Mouse (Mus musculus): ENCODE results near the gene 4933427D14Rik.

4933427D14Rik gene

GRCm38 (mm10) chr11:72203440-72203839, 3.8 kb downstream of the 4933427D14Rik start:
- WGBS: 34% methylated on average over 1 of the region's 1 CpGs

- 62% methylated on average over 8 of the region's 8 CpGs for WGBS
Observed at GRCm38 (mm10) chr11:72196506-72196905, 10.8 kb downstream of the 4933427D14Rik start.

- WGBS: 84% methylated on average over 2 of the region's 2 CpGs
Observed at GRCm38 (mm10) chr11:72194259-72194658, 13.0 kb downstream of the 4933427D14Rik start.

- WGBS: 72% methylated on average over 1 of the region's 1 CpGs
Observed at GRCm38 (mm10) chr11:72190857-72191256, 16.4 kb downstream of the 4933427D14Rik start.

GRCm38 (mm10) chr11:72184252-72184651, 23.0 kb downstream of the 4933427D14Rik start:
- WGBS: 57% methylated on average over 4 of the region's 4 CpGs

- WGBS: 82% methylated on average over 4 of the region's 4 CpGs
Observed at GRCm38 (mm10) chr11:72181136-72181535, 26.1 kb downstream of the 4933427D14Rik start.

GRCm38 (mm10) chr11:72180556-72180955, 26.7 kb downstream of the 4933427D14Rik start:
- 93% methylated on average over 5 of the region's 5 CpGs for WGBS

GRCm38 (mm10) chr11:72176553-72176952, 30.7 kb downstream of the 4933427D14Rik start:
- WGBS: 53% methylated on average over 3 of the region's 3 CpGs

GRCm38 (mm10) chr11:72175966-72176365, 31.3 kb downstream of the 4933427D14Rik start:
- WGBS: 63% methylated on average over 5 of the region's 5 CpGs

GRCm38 (mm10) chr11:72174721-72175120, 32.5 kb downstream of the 4933427D14Rik start:
- WGBS: 92% methylated on average over 6 of the region's 6 CpGs

GRCm38 (mm10) chr11:72173506-72173905, 33.8 kb downstream of the 4933427D14Rik start:
- WGBS: 90% methylated on average over 5 of the region's 5 CpGs

- 77% methylated on average over 4 of the region's 4 CpGs for WGBS
Observed at GRCm38 (mm10) chr11:72171906-72172305, 35.4 kb downstream of the 4933427D14Rik start.

- WGBS: 97% methylated on average over 4 of the region's 4 CpGs
Observed at GRCm38 (mm10) chr11:72169871-72170270, 37.4 kb downstream of the 4933427D14Rik start.

GRCm38 (mm10) chr11:72163198-72163597, 44.1 kb downstream of the 4933427D14Rik start:
- WGBS: 91% methylated on average over 2 of the region's 2 CpGs

GRCm38 (mm10) chr11:72156624-72157023, 50.6 kb downstream of the 4933427D14Rik start:
- WGBS: 53% methylated on average over 2 of the region's 2 CpGs

GRCm38 (mm10) chr11:72155981-72156428, 51.3 kb downstream of the 4933427D14Rik start:
- WGBS: 58% methylated on average over 4 of the region's 4 CpGs

GRCm38 (mm10) chr11:72155186-72155980, 51.9 kb downstream of the 4933427D14Rik start:
- 33% methylated on average over 11 of the region's 11 CpGs for whole genome bisulfite sequencing

GRCm38 (mm10) chr11:72153122-72153862, 54.0 kb downstream of the 4933427D14Rik start:
- 82% methylated on average over 12 of the region's 12 CpGs for WGBS

GRCm38 (mm10) chr11:72151120-72151519, 56.1 kb downstream of the 4933427D14Rik start:
- WGBS: 61% methylated on average over 2 of the region's 2 CpGs

- 47% methylated on average over 3 of the region's 3 CpGs for WGBS
Observed at GRCm38 (mm10) chr11:72147910-72148309, 59.3 kb downstream of the 4933427D14Rik start.

GRCm38 (mm10) chr11:72145877-72146248, 61.4 kb downstream of the 4933427D14Rik start:
- WGBS: 84% methylated on average over 1 of the region's 1 CpGs

GRCm38 (mm10) chr11:72145182-72145876, 61.9 kb downstream of the 4933427D14Rik start:
- 35% methylated on average over 2 of the region's 2 CpGs for WGBS
